Mouse (Mus musculus) monocyte, adult 2 months (primary cell): ENCODE results near the gene Lcat.
A peak's percentile ranks its signal among the peaks of the same experiment; 100 is the strongest.

Source experiments
- DNase-seq, 2 experiments: peaks; one replicate each; pipeline ENCODE4 v3.0.0; 2022; ENCODE audit warnings: low spot score in 2 of 2, low read depth in 1 of 2

Lcat gene

DNA sequence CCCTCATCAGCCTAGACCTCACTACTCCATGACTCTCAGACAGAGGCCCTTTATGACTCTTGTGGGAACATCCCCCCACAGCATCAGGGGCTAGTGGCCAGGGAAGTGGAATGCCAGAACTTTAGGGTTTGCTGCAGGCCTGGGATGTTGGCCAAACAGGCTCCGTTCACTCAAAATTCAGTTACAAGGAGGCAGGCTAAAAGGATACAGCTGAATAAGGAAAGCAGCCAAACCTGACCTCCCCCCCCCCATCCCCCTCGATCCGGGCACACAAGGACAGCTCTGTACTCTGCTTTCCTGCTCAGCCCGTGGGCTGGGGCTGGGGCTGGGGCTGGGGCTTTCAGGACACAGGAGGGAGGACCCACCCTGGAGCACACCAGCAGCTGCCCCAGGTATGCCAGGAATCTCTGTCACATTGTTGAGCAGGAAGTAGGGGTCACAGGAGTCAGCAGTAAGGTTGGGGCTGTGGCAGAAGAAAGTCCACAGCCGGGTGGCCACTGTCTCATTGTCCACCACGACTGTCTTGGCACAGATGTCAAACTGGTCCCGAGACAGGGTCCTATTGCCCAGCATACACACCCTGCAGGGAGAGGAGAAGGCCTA lies 8.0 kb upstream of the Lcat start:
- DNase-seq: no peak

DNA sequence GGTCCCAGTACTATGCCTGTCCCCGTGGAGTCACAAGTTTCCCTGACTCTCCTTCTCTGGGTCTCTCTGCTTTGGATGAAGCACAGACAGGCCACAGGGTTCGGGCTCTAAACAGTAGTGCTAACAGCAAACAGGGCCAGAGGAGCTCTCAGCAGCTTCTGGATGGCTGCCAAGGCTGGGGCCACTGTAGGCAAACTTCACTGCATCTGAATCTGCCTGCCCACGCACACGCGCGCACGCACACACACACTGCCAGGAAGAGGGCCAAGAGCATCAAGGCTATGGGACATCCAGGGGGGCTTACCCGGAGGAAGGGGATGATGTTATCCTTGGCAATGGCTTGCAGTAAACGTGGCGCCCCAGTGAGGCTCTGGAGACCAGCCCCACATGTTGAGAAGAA lies 6.2 kb upstream of the Lcat start:
- no peak for DNase-seq

DNA sequence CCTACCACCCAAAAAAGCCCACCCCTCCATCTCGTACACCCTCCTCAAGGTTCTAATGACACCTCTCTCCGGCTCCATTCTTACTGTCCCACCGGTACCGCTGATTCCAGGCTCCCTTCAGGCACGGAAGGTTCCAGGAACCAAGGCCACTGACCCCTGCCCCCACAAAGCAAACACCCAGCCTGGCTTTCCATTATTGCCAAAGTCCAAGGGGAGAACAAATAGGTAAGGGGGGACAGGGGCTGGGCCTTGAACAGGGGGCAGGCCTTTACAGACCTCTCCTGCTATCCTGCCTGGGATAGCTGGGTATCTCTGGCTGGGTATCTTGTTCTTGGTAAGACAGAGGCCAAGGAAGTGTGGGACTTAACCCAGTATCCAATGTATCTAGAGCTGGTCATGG lies 640 bp downstream of the Lcat start:
- DNase-seq: no peak

DNA sequence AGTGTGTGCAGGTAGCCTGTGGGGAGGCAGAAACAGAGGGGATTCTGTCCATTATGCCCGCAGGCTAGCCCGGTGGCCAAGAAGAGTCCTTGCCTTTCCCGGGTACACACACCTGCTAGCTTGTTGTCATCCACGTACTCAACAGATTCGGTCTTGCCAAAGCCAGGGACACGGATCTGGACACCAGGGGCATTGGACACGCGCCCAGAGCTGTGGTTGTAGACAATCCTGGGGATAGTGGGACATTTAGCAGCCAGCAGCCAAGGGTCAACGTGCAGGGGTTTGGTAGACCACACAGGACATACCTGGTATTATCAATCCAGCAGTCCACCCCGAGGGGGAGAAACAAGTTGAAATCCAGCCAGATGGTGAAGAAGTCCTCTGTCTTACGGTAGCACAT lies 1.2 kb downstream of the Lcat start:
- DNase-seq: no peak

DNA sequence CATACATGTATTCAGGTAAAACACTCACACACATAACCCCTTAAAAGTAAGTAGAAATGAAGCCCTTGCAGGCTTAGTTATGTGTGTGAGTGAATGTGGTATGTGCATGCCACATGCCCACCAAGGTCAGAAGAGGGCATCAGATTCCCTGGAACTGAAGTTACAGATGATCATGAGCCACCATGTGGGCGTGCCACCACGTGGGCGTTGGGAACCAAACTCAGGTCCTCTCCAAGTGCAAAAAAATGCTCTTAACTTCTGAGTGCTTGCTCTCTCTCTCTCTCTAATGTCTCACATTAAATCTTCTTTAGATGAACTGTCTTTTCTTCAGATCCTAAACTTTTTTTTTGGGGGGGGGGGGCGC lies 4.9 kb downstream of the Lcat start, which contains the start of gene Psmb10:
Gene Psmb10, minus strand, starts transcription at position 139 of the 364 bp plus-strand sequence.
- no peak for DNase-seq

DNA sequence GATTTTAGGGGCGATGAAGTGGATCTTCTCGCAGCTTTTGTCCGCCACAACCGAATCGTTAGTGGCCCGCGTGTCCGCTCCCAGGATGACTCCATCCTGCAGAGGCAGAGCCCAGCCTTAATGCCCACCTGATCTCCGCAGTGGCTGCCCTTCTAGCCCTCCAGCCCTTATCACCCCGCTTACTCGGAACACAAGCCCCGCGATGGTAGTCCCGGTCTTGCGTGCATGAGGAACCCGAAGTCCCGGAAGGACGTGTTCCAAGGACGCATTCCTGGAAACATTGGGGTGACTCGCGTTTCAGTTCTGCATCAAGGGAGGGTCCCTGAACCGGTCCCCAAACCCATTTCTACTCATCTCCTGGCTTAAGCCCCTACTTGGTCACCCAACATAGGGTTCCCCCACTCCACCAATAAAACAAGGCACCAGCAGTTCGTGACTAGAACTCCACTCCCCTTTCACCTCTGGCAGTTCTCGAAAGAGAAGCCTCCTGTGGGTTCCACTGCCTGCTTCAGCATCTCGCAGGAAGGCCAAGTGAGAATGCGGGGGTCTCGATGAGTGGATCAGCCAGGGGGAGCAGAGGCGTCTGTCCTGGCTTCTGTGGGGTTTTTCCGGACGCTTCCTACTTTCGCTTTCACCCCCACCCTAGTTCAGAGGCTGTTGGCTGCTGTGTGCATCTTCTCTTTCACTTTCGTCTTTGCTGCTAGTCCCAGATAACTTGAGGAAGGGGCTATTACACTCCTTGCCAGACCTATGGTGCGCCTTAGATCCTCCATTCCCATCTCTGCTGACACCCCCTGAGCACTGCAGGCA lies 5.5 kb downstream of the Lcat start:
- DNase-seq: peak; percentile 16 to 33

DNA sequence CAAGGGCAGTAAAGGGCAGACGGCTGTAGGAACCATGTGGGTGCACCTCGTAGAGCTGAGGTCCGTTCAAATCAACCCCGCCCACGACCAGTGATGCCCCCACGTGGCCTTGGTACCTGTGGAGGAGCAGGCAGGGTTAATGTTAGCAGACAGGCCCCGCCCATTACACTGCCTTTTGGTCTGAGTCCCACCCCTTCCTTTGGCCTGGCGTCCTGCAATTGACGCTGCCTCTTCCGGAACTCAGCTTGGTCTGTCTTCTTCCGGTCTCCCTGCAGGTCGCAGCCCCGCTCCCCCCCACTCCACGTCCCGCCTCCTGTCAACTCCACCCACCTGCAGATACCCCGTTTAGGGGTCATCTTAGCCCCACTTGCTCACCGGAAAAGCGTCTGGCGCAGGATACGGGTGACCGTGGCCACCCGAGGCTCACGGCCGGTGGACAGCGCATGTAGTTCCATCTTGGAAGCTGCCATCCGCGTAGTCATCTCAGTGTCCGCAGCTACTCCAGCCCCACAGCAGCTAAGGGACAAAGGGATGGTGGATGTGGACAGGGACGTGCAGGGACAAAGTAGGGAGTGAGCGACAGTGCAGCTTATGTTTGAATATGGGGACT lies 6.2 kb downstream of the Lcat start:
- peak; percentile 22 to 40 for DNase-seq

DNA sequence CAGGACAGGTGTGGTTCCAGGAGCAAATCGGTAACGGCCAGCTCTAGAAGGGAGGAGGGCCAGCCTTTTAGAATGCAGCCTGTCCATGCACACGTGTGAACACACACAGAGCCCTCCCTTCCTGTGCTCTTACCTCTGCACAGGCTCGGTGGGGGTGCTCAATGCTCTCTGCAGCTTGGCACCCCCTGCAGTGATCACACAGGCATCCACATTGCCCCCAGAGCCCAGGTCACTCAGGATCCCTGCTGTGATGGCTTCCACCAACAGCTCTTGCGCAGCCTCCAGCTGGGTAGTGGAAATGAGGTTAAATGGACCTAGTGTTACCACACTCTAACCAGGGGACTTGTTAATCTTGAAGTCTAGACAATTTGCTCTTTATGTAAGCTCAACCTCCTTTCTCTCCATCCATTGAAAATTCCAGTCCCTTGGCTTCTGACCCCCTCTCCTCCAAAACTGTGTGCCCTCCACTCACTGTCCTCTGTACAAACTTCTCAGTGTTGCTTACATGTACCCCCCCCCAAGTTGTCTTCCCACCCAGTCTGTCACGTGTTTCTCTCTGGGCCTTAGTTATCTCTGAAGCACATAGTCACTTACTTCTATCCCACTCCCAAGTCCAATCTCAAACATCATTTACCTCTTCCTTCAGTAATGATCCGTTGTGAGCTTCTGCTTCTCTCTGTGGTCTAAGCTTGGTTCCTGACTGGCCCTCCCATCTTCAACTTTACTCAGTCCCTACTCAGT lies 7.1 kb downstream of the Lcat start:
- no peak for DNase-seq

DNA sequence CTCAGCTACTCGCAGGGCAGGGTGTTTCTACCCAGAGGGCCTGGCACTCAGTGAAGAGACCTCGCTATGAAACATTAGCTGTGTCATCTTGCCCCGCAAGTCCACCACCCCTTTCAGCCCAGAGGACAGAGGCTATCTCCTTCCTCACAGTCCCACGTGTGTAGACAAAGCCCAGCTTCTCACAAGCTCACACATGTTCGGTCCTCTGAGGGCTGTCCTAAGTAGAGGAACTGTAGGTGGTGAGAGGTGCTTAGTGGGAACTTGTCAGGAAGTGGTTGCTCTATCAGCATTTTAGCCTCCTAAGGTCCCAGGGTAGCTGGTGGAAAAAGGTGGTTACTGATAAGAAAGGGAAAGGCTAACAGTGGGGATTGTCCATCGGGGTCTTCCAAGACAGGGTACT lies 8.1 kb downstream of the Lcat start:
- DNase-seq: no peak

DNA sequence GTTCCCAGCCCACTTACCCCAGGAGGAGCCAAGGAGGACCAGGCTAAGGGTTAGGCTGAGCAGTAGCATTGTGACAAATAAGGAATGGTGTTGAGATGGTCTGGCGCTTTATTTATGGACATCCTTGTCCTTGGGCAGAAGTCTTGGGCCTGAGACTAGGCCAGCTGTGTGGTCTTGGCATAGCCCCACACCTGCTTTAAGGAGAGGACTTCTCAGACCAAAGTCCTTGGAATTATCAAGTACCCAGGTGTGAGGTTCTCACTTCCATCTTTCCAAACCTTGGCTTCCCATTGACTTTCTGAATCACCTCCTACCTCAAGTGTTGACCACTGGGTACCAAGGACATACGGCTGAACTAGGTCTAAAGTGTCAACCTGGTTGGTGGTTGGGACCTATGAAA lies 9.4 kb downstream of the Lcat start, which contains the start of gene Ctrl:
Gene Ctrl, minus strand, starts transcription at position 101 of the 400 bp plus-strand sequence.
- DNase-seq: no peak

DNA sequence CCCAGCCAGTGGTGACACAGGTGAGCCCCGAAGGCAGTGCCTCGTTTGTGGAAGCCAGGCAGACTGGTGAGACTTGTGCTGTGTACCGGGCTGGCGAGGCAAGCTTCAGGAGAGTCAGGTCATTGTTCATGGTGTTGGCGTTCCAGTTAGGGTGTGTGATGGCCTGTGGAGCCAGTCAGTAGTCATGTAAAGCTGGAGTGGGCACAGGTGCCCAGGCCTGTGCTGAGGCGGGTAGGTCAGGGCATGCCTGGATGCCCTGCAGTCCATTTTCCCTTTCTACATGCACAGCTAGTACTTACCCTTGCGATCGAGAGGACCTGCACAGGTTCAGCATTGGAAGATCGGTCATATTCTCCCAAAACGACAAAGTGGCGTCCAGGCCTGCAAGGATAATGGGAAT lies 10.7 kb downstream of the Lcat start:
- DNase-seq: no peak

DNA sequence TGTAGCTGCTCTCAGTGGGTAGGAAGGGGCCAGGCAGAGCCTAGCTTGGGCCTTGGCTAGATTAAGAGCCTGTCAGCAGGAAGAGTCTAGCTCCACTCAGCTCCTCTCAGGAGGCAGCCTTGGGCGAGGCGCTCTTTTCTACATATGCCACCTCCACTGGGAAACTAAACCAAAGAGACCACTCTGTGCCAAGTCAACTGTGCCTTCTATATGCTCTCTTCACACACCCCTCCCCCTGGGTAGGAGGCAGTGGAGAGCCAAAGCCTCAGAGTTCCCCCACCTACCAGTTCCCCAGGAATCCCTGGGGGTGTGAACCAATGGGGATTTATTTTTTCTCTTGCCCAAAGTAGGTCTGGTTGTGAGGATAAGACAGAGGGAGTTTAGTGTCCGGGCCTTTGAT lies 11.9 kb downstream of the Lcat start:
- no peak for DNase-seq

DNA sequence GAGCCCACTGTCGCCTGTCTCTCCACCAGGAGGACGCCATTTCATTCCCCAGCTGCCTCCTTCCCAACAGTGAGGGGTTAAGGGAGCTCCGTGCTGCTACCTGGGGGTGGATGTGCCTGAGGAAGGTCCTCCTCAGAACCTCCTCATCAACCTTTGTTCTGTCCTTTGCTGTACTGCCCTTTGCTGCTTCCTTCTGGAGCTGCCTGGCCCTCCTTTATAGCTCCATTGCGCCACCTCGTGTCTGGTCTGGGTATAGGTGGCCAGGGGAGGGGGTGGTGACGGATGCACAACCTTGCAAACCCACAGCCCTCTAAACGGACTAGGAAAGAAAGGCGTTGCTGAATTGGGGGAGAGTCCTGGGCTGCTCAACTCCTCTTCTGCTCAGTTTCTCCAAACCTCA lies 12.6 kb downstream of the Lcat start:
- DNase-seq: peak; percentile 23 to 75

DNA sequence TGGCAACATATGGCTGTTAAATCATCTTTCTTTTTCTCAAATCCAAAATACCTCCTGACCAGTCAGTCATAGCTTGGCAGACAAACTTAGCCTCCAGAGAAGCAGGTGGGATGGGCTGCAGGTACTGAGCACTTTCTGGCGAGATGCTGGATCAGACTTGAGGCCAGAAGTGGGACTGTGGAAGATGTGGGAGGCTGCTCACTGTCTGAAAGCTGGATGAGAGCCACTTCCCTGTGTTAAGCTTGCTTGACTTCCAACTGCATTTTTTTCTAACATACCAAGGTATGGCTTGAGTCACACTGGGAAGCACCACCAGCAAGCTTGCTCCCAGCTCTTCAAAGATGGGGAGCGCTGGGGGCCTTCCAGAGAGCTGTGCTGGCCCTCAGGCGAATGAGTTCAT lies 18.1 kb downstream of the Lcat start:
- no peak for DNase-seq

DNA sequence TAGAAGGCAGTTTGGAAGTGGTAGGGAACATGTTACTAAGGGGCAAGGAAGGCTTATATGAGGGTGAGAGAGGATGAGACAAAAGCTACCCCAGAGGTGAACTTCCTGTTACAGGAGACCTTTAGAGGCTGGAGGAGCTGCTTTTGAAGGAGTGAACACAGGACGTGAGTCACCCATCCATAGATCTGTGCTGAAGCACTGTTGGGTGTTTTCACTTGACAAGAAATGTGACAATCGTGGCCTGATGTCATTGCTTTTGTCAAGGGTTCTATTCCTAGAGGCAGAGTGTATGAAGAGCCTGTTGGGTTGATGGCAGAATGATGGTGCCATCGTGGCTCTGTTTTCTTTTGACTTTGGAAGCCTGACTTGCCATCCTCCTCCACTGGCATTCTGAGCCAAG lies 23.8 kb downstream of the Lcat start:
- no peak for DNase-seq

DNA sequence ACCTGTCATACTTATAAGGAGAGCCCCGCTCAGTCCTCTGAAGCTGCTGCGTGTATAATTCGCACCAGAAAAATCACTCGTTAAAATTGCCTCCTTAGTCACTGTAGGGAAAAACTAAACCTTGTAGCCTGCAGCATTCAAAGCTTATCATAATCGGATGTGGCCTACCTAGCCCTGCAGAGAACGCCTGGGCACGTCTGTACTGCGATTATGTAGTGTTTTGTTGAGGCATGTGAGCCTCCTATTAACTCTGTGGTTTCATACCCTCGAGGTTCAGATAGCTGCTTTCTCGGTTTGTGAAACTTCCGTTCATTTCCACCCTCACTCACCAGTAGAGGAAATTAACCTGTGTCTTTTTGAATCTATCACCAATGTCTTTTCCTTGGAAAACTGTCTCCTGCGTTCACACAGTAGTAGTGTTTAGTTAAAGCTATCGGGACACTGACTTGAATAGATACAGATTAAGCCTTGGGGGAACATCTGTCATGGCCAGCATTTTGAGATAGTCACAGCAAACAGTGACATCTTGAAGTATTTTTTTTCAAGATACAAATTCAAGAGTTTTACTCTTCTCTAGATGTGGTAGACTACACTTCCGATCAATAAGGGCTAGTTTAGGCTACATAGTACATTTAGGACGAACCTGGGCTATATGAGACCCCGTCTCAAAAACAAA lies 42.1 kb downstream of the Lcat start:
- no peak for DNase-seq

DNA sequence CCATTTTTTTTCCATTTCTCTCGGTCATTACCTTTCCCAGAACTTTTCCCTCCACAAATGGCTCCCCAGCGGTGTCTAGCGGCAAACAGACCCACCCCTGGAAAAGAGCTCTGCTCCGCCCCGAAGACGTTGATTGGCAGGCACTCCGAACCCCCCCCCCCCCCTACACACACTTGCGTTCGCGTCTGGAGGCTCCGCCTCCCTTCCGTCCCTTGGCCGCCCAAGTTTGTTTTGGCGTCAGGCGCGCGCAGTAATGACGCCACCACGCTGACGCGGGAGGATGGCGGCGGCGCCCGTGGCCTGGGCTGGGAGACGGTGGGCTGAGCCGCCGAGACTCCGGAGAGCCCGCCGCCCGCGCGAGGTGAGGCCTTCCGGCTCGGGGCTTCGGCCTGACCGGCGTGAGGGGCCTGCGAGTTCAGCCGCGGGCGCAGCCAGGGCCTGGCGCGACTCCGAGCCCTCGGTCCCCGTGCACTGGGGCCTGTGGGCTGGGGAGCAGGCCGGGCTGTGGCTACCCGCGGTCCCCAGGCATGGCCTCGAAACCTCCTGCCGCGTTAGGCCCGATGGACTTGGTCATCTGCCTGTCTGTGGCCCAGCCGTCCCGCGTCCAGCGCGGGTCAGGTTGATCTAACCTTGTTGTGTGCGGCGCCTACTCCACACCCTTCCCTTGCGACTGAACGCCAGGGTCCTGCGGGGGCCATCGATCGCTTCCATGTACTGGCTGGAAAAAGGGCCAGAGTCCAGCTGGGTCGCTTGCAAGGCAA lies 42.8 kb downstream of the Lcat start, which contains the start of gene Pskh1:
Gene Pskh1, plus strand, starts transcription at position 262 of the 761 bp plus-strand sequence.
- peak; percentile 75 to 88 for DNase-seq

DNA sequence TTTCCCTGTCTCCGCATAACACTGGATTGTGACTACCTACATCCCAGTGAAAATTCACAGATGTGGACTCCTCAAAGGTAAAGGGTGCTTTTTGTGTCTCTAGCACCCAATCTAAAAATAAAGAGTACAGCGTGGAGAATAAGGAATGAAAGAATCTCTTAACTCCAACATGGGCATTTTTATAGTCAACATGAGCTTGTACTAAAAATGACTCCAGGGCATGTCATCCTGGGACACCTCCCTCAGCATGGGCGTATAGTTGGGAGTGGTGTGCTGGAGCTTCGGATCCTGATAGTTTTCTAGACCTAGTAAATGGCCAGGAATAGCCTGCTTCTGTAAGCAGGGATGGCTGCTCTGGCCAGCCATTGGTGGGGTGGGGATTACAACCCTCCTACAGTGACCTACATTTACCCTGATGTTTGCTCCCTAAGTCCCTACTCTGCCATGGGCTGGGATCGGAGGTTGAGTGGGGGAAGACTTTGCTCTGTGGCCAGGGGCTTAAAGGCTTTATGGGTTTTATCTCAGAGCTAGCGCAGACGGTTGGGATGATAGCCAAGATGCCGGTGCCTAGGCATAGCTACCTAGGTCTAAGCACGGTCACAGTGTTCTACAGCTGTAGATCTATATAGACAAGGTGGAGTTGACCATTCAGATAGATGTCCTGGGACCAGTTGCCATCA lies 45.2 kb downstream of the Lcat start:
- no peak for DNase-seq

DNA sequence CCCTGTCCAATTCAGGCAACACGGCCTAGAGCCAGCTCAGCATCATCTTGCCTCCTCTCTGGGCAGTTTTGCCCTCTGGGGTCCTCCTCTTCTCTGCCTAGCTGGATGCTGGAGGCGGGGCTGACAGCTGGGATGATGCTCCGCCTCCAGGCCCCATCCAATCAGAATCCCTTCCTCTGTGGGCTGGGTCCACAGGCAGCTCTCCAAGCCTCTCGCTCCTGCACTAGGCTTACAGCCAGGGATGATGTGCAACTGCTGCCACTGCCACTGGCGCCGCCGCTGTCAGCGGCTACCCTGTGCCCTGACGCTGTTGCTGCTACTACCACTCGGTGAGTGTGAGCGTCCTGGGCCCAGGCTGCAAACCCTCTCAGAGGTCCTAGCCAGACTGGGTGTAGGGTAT lies 49.8 kb downstream of the Lcat start, which contains the start of gene Nrn1l:
Gene Nrn1l, plus strand, starts transcription at position 229 of the 400 bp plus-strand sequence.
- DNase-seq: no peak

DNA sequence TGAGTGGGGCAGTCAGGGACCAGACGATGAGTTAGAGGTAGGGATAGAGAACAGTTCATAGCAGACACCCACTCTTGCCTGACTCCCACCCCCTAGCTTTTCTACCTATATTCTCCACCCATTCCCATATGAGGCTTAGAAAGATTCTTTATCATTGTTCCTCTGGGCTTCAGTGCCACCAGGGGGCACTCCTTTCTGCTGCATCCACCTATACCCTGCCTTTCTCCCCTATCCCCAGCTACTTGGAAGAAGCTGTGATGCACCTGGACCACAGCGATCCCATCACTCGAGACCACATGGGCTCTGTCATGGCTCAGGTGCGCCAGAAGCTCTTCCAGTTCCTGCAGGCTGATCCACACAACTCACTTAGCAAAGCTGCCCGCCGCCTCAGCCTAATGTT lies 50.8 kb downstream of the Lcat start:
- DNase-seq: no peak
